Mouse (Mus musculus) heart, embryonic 14.5 days (tissue): ENCODE measurements around the gene Fgfrl1. TPM values are rescaled to one million over a fixed set of nuclear protein-coding genes. Genes with fewer than 3 reads are reported as not detected.

Experiments used
- ATAC-seq: fragments of 200-750 bp; cut with Nextera tagmentation; 2 replicates; pipeline ENCODE4 v1.8.0; 2017; ENCODE audit warnings: low read depth, moderate TSS enrichment; ENCODE audit not compliant: insufficient number of reproducible peaks, insufficient read depth, low FRiP score
- H3K27ac ChIP-seq, 2 experiments: fragments of 200-500 bp in 1 of 2; fragments of 300-500 bp in 1 of 2; sonication (generic) in 1 of 2; replicated peaks in 1 of 2; 2 replicates each; pipeline ENCODE4 v1.5.1; 2012 to 2014; ENCODE audit warnings: low read depth in 2 of 2, low read length in 2 of 2, control low read depth in 1 of 2, mild to moderate bottlenecking in 1 of 2, mixed read lengths in 1 of 2; ENCODE audit not compliant: control insufficient read depth in 1 of 2, insufficient read depth in 1 of 2
- H3K27me3 ChIP-seq: fragments of 300-500 bp; sonication (generic); 2 replicates; pipeline ENCODE4 v1.6.1; 2014; ENCODE audit warnings: mild to moderate bottlenecking, low read length, control low read depth; ENCODE audit not compliant: control insufficient read depth, insufficient read depth
- H3K36me3 ChIP-seq: fragments of 300-500 bp; sonication (generic); 2 replicates; pipeline ENCODE4 v1.6.1; 2014; ENCODE audit warnings: mild to moderate bottlenecking, control low read depth, low read length, mixed read lengths; ENCODE audit not compliant: control insufficient read depth, insufficient read depth
- H3K4me1 ChIP-seq, 2 experiments: fragments of 200-500 bp in 1 of 2; fragments of 300-500 bp in 1 of 2; sonication (generic) in 1 of 2; 2 replicates each; pipeline ENCODE4 v1.6.1; 2012 to 2014; ENCODE audit warnings: low read length in 2 of 2, control low read depth in 1 of 2, mixed read lengths in 1 of 2; ENCODE audit not compliant: control insufficient read depth in 2 of 2, insufficient read depth in 2 of 2
- H3K4me2 ChIP-seq: fragments of 300-500 bp; sonication (generic); 2 replicates; pipeline ENCODE4 v1.6.1; 2014; ENCODE audit warnings: mild to moderate bottlenecking, low read length
- H3K4me3 ChIP-seq, 2 experiments: fragments of 200-500 bp in 1 of 2; fragments of 300-500 bp in 1 of 2; sonication (generic) in 1 of 2; 2 replicates each; pipeline ENCODE4 v1.5.1; 2012 to 2014; ENCODE audit warnings: low read length in 2 of 2, mild to moderate bottlenecking in 2 of 2, control low read depth in 1 of 2, low read depth in 1 of 2, moderate library complexity in 1 of 2; ENCODE audit not compliant: control insufficient read depth in 1 of 2, insufficient read depth in 1 of 2
- H3K9ac ChIP-seq: fragments of 300-500 bp; sonication (generic); 2 replicates; pipeline ENCODE4 v1.6.1; 2014; ENCODE audit warnings: mild to moderate bottlenecking, low read length
- H3K9me3 ChIP-seq: fragments of 300-500 bp; sonication (generic); 2 replicates; pipeline ENCODE4 v1.6.1; 2016; ENCODE audit warnings: low read length, control low read depth; ENCODE audit not compliant: control insufficient read depth
- WGBS: fragments of 180-500 bp; shearing (Covaris S2); extraction: QIAGEN DNeasy Blood & Tissue Kit; methylation state at CpG from one replicate; pipeline ENCODE4 v1.1.7; 2014; 5-methylcytosine and 5-hydroxymethylcytosine counted together
- polyA plus RNA-seq: library from polyadenylated mRNA; unstranded; fragments of >200 nt; fragmentation: Nextera tagmentation; extraction: Ambion mirVana; gene quantifications from 2 replicates; pipeline ENCODE4 v1.2.1, GENCODE M21; 2014

Gene Fgfrl1
- polyA plus RNA-seq, 1 experiment from 2014 or later: 25.2 TPM

DNA sequence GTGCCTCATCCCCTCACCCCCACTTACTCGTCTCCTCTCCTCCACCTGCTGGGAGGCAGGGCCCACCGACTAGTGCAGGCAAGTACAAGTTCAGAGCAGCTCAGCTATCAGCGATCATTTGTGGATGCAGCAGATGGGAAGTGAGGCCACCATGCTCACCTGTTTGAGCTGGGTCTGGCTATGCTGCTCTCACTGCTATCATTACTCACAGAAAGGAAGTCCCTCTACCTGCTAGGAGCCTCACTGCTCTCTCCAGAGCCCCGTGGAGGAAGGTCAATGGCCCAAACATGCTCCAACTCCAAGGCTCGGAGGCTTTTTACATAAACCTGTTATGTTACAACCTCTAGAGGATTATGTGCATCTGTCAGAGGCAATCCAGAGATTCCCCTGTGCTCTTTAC lies 34.8 kb upstream of the Fgfrl1 start:
- H3K4me1 ChIP-seq: peaks cover 0 to 9% of the 10 kb centered on the region in 2 experiments; a peak in 2 of 4 replicates
- no peak overlapping the region for H3K4me2 ChIP-seq
- no peak overlapping the region for H3K27ac ChIP-seq
- WGBS: 76% methylated on average over 5 of the region's 5 CpGs
- H3K9me3 ChIP-seq: no peaks in the 10 kb centered on the region
- ATAC-seq: no peak
- no peak overlapping the region for H3K4me3 ChIP-seq
- peaks cover 53% of the 10 kb centered on the region for H3K36me3 ChIP-seq
- H3K9ac ChIP-seq: no peak overlapping the region
- no peaks in the 10 kb centered on the region for H3K27me3 ChIP-seq

DNA sequence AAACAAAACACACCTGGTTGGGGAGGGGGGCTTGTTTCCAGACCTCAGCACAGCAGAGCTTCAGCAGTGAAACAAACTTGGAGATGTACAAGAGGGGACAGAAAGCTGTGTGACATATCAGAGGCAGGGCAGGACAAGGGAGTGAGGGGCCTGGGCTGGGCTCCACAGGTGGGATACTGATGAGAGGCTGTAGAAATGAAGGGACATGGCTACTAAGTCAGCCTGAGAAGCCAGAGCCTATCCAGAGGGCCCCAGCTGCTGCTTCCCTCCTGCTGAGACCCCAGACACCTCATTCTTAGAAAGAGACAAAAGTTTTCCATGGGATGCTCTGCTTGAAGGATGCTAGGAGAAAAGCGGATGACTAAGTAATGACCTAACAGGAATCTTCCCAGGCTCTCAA lies 33.6 kb upstream of the Fgfrl1 start:
- Histone ChIP-seq H3K9ac (no peak overlapping the region), H3K36me3 (peaks cover 40% of the 10 kb centered on the region), H3K27ac (no peak overlapping the region), H3K4me2 (no peak overlapping the region), H3K4me1 (peaks cover 0 to 9% of the 10 kb centered on the region in 2 experiments; a peak in 2 of 4 replicates), H3K9me3 (no peaks in the 10 kb centered on the region), H3K27me3 (no peaks in the 10 kb centered on the region), H3K4me3 (no peak overlapping the region)
- no peak for ATAC-seq
- WGBS: 79% methylated on average over 1 of the region's 1 CpGs

DNA sequence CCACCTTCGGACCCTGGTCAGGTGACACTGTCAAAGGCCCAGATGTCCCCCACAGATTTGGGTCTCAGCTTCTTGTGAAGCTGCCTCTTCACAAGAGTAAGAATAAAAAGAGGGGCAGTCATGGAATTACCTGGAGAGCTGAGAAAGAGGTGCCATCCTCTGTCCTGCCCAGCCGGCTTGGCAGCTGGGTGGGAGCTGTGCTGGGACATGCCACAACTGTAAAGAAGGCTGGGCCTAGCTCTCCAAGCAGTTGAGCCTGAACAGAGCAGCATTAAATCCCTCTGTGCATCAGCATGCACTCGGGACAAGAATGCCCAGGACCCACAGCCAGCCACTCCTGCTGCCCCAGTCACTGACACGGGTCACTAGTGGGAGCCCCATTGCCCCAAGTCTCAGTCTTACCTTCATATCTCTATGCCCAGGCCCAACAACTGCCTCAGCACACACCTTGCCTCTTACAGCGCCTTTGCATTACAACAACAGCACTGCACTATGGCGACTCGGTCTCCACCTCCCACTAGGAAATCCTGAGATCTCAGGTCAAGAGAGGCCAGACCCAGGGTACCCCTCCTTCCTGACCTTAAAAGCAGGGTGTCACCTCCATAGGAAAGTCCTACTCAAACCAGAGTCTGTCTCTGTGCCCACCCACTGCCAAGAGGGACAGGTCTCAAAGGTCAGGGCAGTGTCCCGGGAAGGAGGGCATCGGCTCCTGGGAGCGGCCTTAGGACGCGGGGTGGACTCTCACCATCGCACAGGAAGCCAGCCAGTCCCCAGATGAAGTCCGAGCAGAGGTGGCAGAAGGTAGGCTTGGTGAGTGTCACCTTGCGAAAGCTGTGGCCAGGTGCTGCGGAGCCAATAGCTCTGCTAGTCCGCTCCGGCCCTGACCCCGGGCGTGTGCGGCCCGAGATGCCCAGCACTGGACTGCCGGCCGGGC lies 32.2 kb upstream of the Fgfrl1 start, which contains the start of gene Idua:
Gene Idua (plus strand): TSS at position 634 of the 934 bp plus-strand sequence.
- Histone ChIP-seq H3K27ac (peak within 1 kb of the TSS in 1 of 2 experiments; percentile 10; a peak in 1 of 4 replicates), H3K36me3 (peaks cover 27% of the 10 kb centered on the region), H3K27me3 (0 out of 2 replicates have a peak, but pooled peaks cover 7% of the 10 kb centered on the region), H3K4me2 (peak within 1 kb of the TSS; percentile 93), H3K9me3 (no peaks in the 10 kb centered on the region), H3K4me3 (peak within 1 kb of the TSS; percentile 61 to 89), H3K9ac (peak within 1 kb of the TSS; percentile 96), H3K4me1 (peaks cover 0 to 9% of the 10 kb centered on the region in 2 experiments; a peak in 2 of 4 replicates)
- 12% methylated on average over 24 of the region's 24 CpGs for WGBS
- ATAC-seq: peak; percentile 4; the same call in 1 of the 2 replicates

DNA sequence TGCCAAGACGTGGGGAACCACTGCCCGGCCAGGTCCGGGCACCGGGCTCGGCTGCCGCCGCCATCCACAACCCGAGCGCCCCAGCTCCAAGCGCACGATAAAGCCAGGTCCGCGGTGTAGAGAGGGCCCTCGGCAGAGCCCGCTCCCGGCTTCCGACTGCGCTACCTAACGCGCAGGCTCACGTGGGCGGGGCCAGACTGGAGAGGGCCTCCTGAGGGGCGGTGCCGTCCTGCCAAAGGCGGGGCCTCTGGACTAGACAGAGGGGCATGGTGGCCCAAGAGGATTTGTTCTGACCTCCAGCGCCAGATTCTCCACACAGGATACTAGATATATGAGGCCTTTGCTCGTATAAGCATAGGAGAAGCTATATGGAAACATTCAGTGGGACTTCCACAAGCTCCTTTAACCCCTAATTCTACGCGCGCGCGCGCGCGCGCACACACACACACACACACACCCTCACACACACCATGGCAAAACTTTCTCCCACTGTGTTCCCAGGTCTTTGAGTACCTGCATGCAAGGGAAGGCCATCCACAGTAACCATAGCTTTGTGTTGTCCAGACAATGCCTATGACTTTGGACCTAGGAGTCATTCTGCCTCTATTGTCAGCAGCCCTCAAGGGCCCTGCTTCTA lies 31.4 kb upstream of the Fgfrl1 start:
- peak overlapping the region; percentile 93 for H3K4me2 ChIP-seq
- 0 out of 2 replicates have a peak, but pooled peaks cover 7% of the 10 kb centered on the region for H3K27me3 ChIP-seq
- 9% methylated on average over 34 of the region's 36 CpGs for WGBS
- no peaks in the 10 kb centered on the region for H3K9me3 ChIP-seq
- H3K4me3 ChIP-seq: peak overlapping the region; percentile 61 to 89
- H3K27ac ChIP-seq: peak overlapping the region in 1 of 2 experiments; percentile 10; a peak in 1 of 4 replicates
- peak overlapping the region; percentile 96 for H3K9ac ChIP-seq
- peaks cover 0 to 9% of the 10 kb centered on the region in 2 experiments; a peak in 2 of 4 replicates for H3K4me1 ChIP-seq
- peak; percentile 95 for ATAC-seq
- H3K36me3 ChIP-seq: peaks cover 19% of the 10 kb centered on the region

DNA sequence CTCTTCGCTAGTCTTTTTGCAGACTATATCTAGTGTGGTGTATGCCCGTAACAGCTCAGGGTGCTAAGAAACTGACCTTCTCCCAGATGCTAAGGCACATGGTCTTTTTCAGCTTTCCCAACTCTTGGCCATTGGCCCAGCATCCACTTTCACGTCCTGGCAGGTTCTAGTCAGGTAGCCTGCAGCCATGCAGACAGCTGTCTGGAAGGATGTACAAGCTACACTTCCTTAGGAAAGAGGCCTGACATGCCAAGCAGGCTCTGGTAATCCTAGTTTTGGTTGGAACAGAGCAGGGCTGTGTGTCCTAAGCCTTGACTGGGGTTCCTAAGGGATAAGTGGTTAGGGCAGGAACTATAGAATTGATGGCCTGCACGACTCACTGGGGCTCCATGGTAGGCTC lies 29.4 kb upstream of the Fgfrl1 start:
- H3K9me3 ChIP-seq: no peaks in the 10 kb centered on the region
- peaks cover 0 to 9% of the 10 kb centered on the region in 2 experiments; a peak in 2 of 4 replicates for H3K4me1 ChIP-seq
- ATAC-seq: no peak
- no peak overlapping the region for H3K4me3 ChIP-seq
- peaks cover 7% of the 10 kb centered on the region; the same call in 1 of the 2 replicates for H3K36me3 ChIP-seq
- 0 out of 2 replicates have a peak, but pooled peaks cover 7% of the 10 kb centered on the region for H3K27me3 ChIP-seq
- no peak overlapping the region for H3K9ac ChIP-seq
- WGBS: 81% methylated on average over 4 of the region's 4 CpGs
- H3K27ac ChIP-seq: no peak overlapping the region
- H3K4me2 ChIP-seq: no peak overlapping the region

DNA sequence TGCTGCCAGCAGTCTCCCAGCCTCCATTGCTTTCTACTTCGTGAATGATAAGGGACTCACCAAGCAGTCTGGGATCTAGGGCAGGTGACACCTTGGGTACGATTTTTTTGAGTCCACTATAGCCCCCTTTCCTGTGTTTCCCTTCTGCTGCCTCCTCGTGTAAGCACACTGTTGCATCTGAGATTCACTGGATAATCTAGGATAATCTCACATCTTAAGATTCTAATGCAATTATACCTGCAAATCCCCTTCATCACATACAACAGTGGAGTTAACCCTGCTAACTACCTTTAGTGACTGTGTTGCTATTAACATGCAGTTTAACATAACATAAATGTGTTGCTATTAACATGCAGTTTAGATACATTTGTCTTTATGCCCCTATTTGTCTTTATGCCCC lies 27.1 kb upstream of the Fgfrl1 start:
- Histone ChIP-seq H3K4me3 (no peak overlapping the region), H3K9me3 (no peaks in the 10 kb centered on the region), H3K36me3 (no peaks in the 10 kb centered on the region), H3K9ac (no peak overlapping the region), H3K27me3 (0 out of 2 replicates have a peak, but pooled peaks cover 7% of the 10 kb centered on the region), H3K27ac (no peak overlapping the region), H3K4me1 (peaks cover 2 to 12% of the 10 kb centered on the region in 2 experiments; a peak in 2 of 4 replicates), H3K4me2 (no peak overlapping the region)
- ATAC-seq: no peak
- WGBS: 28% methylated on average over 3 of the region's 3 CpGs

DNA sequence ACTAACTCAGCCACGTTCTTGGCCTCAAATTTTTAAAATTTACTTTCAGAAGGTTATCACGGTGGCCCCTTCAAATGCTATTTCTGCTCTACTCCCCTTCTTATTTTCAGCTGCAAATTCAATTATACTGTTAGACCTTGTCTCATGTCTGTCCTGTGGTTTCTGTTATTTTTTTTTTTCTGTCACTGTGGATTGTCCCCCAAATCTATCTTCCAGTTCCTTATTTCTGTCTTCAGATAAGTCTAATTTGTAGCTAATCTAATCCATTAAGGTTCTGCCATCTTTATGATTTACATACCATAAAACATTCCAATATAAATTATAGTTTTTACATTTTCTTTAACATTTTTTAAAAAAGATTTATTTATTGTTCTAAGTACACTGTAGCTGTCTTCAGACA lies 24.8 kb upstream of the Fgfrl1 start:
- Histone ChIP-seq H3K4me1 (peaks cover 2 to 16% of the 10 kb centered on the region in 2 experiments; a peak in 2 of 4 replicates), H3K9me3 (no peaks in the 10 kb centered on the region), H3K27me3 (0 out of 2 replicates have a peak, but pooled peaks cover 7% of the 10 kb centered on the region), H3K9ac (no peak overlapping the region), H3K36me3 (peaks cover 13% of the 10 kb centered on the region), H3K4me2 (no peak overlapping the region), H3K27ac (no peak overlapping the region), H3K4me3 (no peak overlapping the region)
- 82% methylated on average over 2 of the region's 2 CpGs for WGBS
- ATAC-seq: no peak
